Mouse (Mus musculus): ENCODE data around the gene Lims1. TPM values are rescaled to one million over a fixed set of nuclear protein-coding genes. Genes with fewer than 3 reads are reported as not detected.

Gene Lims1
- polyA plus RNA-seq, 1 experiment from 2014 or later, result 78.0 TPM

GRCm38 (mm10) chr10:58372430-58373030, 49.3 kb downstream of the Lims1 start:
- ATAC-seq (ENCODE audit: low FRiP score, low read depth), result no peak
- Histone ChIP-seq H3K27me3 (replicated peaks) (no peaks in the 10 kb centered on the region), H3K4me1 (peaks cover 10% of the 10 kb centered on the region), H3K4me3 (no peak overlapping the region), H3K9me3 (no peaks in the 10 kb centered on the region), H3K9ac (no peak overlapping the region), H3K27ac (no peak overlapping the region), H3K4me2 (replicated peaks) (no peak overlapping the region), H3K36me3 (no peaks in the 10 kb centered on the region)
- 79% methylated on average over 6 of the region's 6 CpGs for WGBS

GRCm38 (mm10) chr10:58373829-58374228, 50.6 kb downstream of the Lims1 start:
- no peaks in the 10 kb centered on the region for H3K36me3 ChIP-seq
- H3K4me2 ChIP-seq (replicated peaks), result no peak overlapping the region
- ATAC-seq (ENCODE audit: low FRiP score, low read depth), result no peak
- no peak overlapping the region for H3K9ac ChIP-seq
- no peaks in the 10 kb centered on the region for H3K9me3 ChIP-seq
- no peaks in the 10 kb centered on the region for H3K27me3 ChIP-seq (replicated peaks)
- no peak overlapping the region for H3K4me3 ChIP-seq
- peaks cover 10% of the 10 kb centered on the region for H3K4me1 ChIP-seq
- H3K27ac ChIP-seq, result no peak overlapping the region

- Histone ChIP-seq H3K27ac (no peak overlapping the region), H3K9ac (no peak overlapping the region), H3K27me3 (replicated peaks) (no peaks in the 10 kb centered on the region), H3K4me1 (peaks cover 11% of the 10 kb centered on the region), H3K4me2 (replicated peaks) (no peak overlapping the region), H3K36me3 (no peaks in the 10 kb centered on the region), H3K9me3 (no peaks in the 10 kb centered on the region), H3K4me3 (no peak overlapping the region)
- 40% methylated on average over 4 of the region's 4 CpGs for WGBS
- no peak for ATAC-seq (ENCODE audit: low FRiP score, low read depth)
Measured at GRCm38 (mm10) chr10:58377592-58378197, 54.4 kb downstream of the Lims1 start.

- Histone ChIP-seq H3K4me2 (replicated peaks) (no peak overlapping the region), H3K9ac (no peak overlapping the region), H3K9me3 (no peaks in the 10 kb centered on the region), H3K27ac (no peak overlapping the region), H3K27me3 (replicated peaks) (no peaks in the 10 kb centered on the region), H3K4me3 (no peak overlapping the region), H3K4me1 (peaks cover 17% of the 10 kb centered on the region), H3K36me3 (no peaks in the 10 kb centered on the region)
- no peak for ATAC-seq (ENCODE audit: low FRiP score, low read depth)
- 71% methylated on average over 1 of the region's 1 CpGs for WGBS
Measured at GRCm38 (mm10) chr10:58378380-58378779, 55.1 kb downstream of the Lims1 start.

- 100% methylated on average over 1 of the region's 1 CpGs for WGBS
- H3K4me1 ChIP-seq, result peaks cover 25% of the 10 kb centered on the region
Measured at GRCm38 (mm10) chr10:58379699-58380098, 56.4 kb downstream of the Lims1 start.

GRCm38 (mm10) chr10:58381904-58382303, 58.6 kb downstream of the Lims1 start:
- no peak for ATAC-seq (ENCODE audit: low FRiP score, low read depth)
- no peaks in the 10 kb centered on the region for H3K9me3 ChIP-seq
- H3K4me1 ChIP-seq, result peaks cover 25% of the 10 kb centered on the region
- H3K4me2 ChIP-seq (replicated peaks), result no peak overlapping the region
- H3K27me3 ChIP-seq (replicated peaks), result no peaks in the 10 kb centered on the region
- H3K27ac ChIP-seq, result no peak overlapping the region
- H3K36me3 ChIP-seq, result no peaks in the 10 kb centered on the region
- H3K9ac ChIP-seq, result no peak overlapping the region
- 92% methylated on average over 1 of the region's 1 CpGs for WGBS
- no peak overlapping the region for H3K4me3 ChIP-seq

More at GRCm38 (mm10) chr10:58379699-58380098, 56.4 kb downstream of the Lims1 start:
- H3K9ac ChIP-seq, result no peak overlapping the region
- no peak overlapping the region for H3K4me2 ChIP-seq (replicated peaks)
- no peaks in the 10 kb centered on the region for H3K36me3 ChIP-seq
- ATAC-seq (ENCODE audit: low FRiP score, low read depth), result no peak
- no peaks in the 10 kb centered on the region for H3K9me3 ChIP-seq
- H3K27me3 ChIP-seq (replicated peaks), result no peaks in the 10 kb centered on the region
- no peak overlapping the region for H3K4me3 ChIP-seq
- H3K27ac ChIP-seq, result no peak overlapping the region

- Histone ChIP-seq H3K27me3 (replicated peaks) (no peaks in the 10 kb centered on the region), H3K4me3 (no peak overlapping the region), H3K9me3 (no peaks in the 10 kb centered on the region), H3K9ac (no peak overlapping the region), H3K27ac (no peak overlapping the region), H3K36me3 (no peaks in the 10 kb centered on the region), H3K4me2 (replicated peaks) (peak overlapping the region; percentile 27), H3K4me1 (peaks cover 25% of the 10 kb centered on the region)
- WGBS, result 8% methylated on average over 3 of the region's 3 CpGs
- peak; percentile 82 for ATAC-seq (ENCODE audit: low FRiP score, low read depth)
Measured at GRCm38 (mm10) chr10:58382621-58383101, 59.4 kb downstream of the Lims1 start.

- peak; percentile 66; the same call in 1 of the 2 replicates for ATAC-seq (ENCODE audit: low FRiP score, low read depth)
- 35% methylated on average over 3 of the region's 3 CpGs for WGBS
Measured at GRCm38 (mm10) chr10:58383282-58383681, 60.0 kb downstream of the Lims1 start.

GRCm38 (mm10) chr10:58383761-58384160, 60.5 kb downstream of the Lims1 start:
- ATAC-seq (ENCODE audit: low FRiP score, low read depth), result no peak
- Histone ChIP-seq H3K4me2 (replicated peaks) (no peak overlapping the region), H3K27ac (no peak overlapping the region), H3K4me3 (no peak overlapping the region), H3K27me3 (replicated peaks) (no peaks in the 10 kb centered on the region), H3K4me1 (peaks cover 25% of the 10 kb centered on the region), H3K36me3 (no peaks in the 10 kb centered on the region), H3K9me3 (no peaks in the 10 kb centered on the region), H3K9ac (no peak overlapping the region)
- WGBS, result 79% methylated on average over 2 of the region's 2 CpGs

More at GRCm38 (mm10) chr10:58383282-58383681, 60.0 kb downstream of the Lims1 start:
- Histone ChIP-seq H3K9ac (no peak overlapping the region), H3K27me3 (replicated peaks) (no peaks in the 10 kb centered on the region), H3K36me3 (no peaks in the 10 kb centered on the region), H3K4me2 (replicated peaks) (0 out of 2 replicates have a peak overlapping the region, but pooled peaks have one; percentile 27), H3K4me3 (no peak overlapping the region), H3K27ac (no peak overlapping the region), H3K9me3 (no peaks in the 10 kb centered on the region), H3K4me1 (peaks cover 25% of the 10 kb centered on the region)

- Histone ChIP-seq H3K36me3 (no peaks in the 10 kb centered on the region), H3K27ac (no peak overlapping the region), H3K27me3 (replicated peaks) (no peaks in the 10 kb centered on the region), H3K4me2 (replicated peaks) (no peak overlapping the region), H3K9ac (no peak overlapping the region), H3K4me1 (peaks cover 25% of the 10 kb centered on the region), H3K9me3 (no peaks in the 10 kb centered on the region), H3K4me3 (no peak overlapping the region)
- WGBS, result 95% methylated on average over 5 of the region's 5 CpGs
- ATAC-seq (ENCODE audit: low FRiP score, low read depth), result no peak
Measured at GRCm38 (mm10) chr10:58385629-58386028, 62.4 kb downstream of the Lims1 start.

- Histone ChIP-seq H3K27ac (no peak overlapping the region), H3K4me1 (peaks cover 21% of the 10 kb centered on the region), H3K4me3 (no peak overlapping the region), H3K4me2 (replicated peaks) (no peak overlapping the region), H3K9me3 (no peaks in the 10 kb centered on the region), H3K36me3 (no peaks in the 10 kb centered on the region), H3K27me3 (replicated peaks) (no peaks in the 10 kb centered on the region), H3K9ac (no peak overlapping the region)
- 94% methylated on average over 3 of the region's 3 CpGs for WGBS
- ATAC-seq (ENCODE audit: low FRiP score, low read depth), result no peak
Measured at GRCm38 (mm10) chr10:58386997-58387396, 63.7 kb downstream of the Lims1 start.

- peaks cover 6% of the 10 kb centered on the region for H3K4me1 ChIP-seq
- no peak overlapping the region for H3K27ac ChIP-seq
- no peak overlapping the region for H3K9ac ChIP-seq
- no peak overlapping the region for H3K4me2 ChIP-seq (replicated peaks)
- ATAC-seq (ENCODE audit: low FRiP score, low read depth), result no peak
- H3K4me3 ChIP-seq, result no peak overlapping the region
- H3K9me3 ChIP-seq, result no peaks in the 10 kb centered on the region
- no peaks in the 10 kb centered on the region for H3K27me3 ChIP-seq (replicated peaks)
- 81% methylated on average over 3 of the region's 3 CpGs for WGBS
- no peaks in the 10 kb centered on the region for H3K36me3 ChIP-seq
Measured at GRCm38 (mm10) chr10:58388648-58389047, 65.4 kb downstream of the Lims1 start.

- 86% methylated on average over 3 of the region's 3 CpGs for WGBS
- ATAC-seq (ENCODE audit: low FRiP score, low read depth), result no peak
- Histone ChIP-seq H3K4me1 (0 out of 2 replicates have a peak, but pooled peaks cover 1% of the 10 kb centered on the region), H3K9me3 (no peaks in the 10 kb centered on the region), H3K27me3 (replicated peaks) (no peaks in the 10 kb centered on the region), H3K4me3 (no peak overlapping the region), H3K4me2 (replicated peaks) (no peak overlapping the region), H3K9ac (no peak overlapping the region), H3K27ac (no peak overlapping the region), H3K36me3 (no peaks in the 10 kb centered on the region)
Measured at GRCm38 (mm10) chr10:58389151-58389550, 65.9 kb downstream of the Lims1 start.

Data from neural tube, embryonic 12.5 days (tissue).